Mouse (Mus musculus): ENCODE results near the gene Usp49. TPM values are rescaled to one million over a fixed set of nuclear protein-coding genes. Genes with fewer than 3 reads are reported as not detected.

Usp49 gene
- polyA plus RNA-seq, 1 experiment = 6.7 TPM

DNA sequence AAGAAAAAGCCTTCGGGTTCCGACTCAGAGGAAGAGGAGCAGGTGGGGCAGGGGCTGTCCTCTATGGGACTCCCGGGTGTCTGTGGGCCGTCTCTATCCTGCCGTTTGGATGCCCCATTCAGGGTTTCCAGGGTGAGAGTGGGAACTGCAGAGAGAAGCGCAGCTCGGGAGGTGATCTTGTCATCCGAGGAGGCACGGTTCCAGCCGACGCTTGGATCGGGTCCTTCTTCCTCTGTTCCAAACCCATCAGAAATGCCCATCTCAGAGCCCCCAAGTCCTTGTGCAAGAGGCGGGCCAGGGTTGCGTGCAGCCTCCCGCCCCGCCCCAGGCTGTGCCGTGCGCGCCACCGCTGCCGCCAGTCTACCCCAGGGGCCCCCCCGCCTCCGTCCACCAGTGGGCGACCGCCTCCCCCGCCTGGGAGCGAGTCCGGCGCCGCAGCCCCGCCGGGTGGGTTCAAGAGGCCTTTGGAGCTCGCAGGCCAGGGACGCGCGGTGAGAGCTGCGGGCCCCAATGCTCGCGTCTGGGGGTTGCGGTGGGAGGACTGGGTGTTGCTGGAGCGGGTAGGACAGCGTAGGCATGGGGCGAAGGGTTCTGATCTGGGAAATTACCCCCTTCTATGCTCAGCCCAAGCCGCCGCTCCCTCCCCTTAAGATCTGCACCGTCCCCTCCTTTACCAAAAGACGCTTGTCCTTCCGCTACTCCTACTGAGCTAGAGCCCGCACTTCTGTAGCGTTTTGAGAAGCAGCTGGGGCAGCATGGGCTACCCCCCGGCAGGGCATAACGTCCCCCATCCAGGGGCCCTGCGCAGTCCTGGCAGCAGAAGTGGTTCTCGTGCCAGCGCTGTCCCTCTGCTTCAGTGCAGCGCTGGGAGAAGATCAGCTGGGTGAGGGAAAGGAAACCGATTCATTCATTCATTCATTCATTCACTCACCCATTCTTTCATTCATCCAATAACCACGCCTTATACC lies 58.4 kb downstream of the Usp49 start, which contains the start of gene Frs3:
Gene Frs3 (plus strand): TSS at position 423 of the 968 bp plus-strand sequence.
- 0 out of 2 replicates have a peak, but pooled peaks have one; percentile 3 for TF ChIP-seq POLR2A (IDR thresholded peaks at IDR 0.05; ENCODE audit: borderline replicate concordance, extremely low read depth, low read depth, low read length)
- no peak for TF ChIP-seq CTCF (IDR thresholded peaks at IDR 0.05; ENCODE audit: insufficient read depth, low read length)
- H3K4me3 ChIP-seq (replicated peaks; ENCODE audit: extremely low read depth, low read depth, low read length) = peak within 1 kb of the TSS; percentile 83
- peak; percentile 58 for DNase-seq
- 2% methylated on average over 58 of the region's 58 CpGs for WGBS
- peaks cover 6% of the 10 kb centered on the region; the same call in 1 of the 2 replicates for H3K4me1 ChIP-seq (ENCODE audit: control insufficient read depth, insufficient read depth, low read length)

DNA sequence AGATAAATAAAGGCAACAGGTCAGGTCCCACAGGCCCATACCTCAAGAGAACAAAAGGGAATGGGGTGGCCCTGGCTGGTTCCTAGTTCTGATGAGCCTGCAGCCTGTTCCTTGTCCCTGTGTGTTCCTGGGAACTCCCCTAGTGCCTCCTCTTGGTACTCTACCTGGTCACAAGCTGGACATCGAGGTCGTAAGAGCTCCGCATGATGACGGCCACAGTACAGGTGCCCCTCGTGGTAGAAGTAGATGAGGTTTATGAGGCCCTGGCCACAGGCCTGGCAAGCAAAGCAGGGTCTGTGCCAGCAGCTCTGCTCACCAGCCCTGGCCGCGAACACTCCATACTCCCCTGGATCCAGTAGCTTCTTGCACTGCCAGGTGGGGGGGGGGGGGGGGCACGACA lies 59.4 kb downstream of the Usp49 start:
- no peak for DNase-seq
- Histone ChIP-seq H3K4me1 (ENCODE audit: control insufficient read depth, insufficient read depth, low read length) (peaks cover 6% of the 10 kb centered on the region; the same call in 1 of the 2 replicates), H3K4me3 (replicated peaks; ENCODE audit: extremely low read depth, low read depth, low read length) (no peak overlapping the region)
- no peak for TF ChIP-seq POLR2A (IDR thresholded peaks at IDR 0.05; ENCODE audit: borderline replicate concordance, extremely low read depth, low read depth, low read length)
- 89% methylated on average over 8 of the region's 8 CpGs for WGBS

DNA sequence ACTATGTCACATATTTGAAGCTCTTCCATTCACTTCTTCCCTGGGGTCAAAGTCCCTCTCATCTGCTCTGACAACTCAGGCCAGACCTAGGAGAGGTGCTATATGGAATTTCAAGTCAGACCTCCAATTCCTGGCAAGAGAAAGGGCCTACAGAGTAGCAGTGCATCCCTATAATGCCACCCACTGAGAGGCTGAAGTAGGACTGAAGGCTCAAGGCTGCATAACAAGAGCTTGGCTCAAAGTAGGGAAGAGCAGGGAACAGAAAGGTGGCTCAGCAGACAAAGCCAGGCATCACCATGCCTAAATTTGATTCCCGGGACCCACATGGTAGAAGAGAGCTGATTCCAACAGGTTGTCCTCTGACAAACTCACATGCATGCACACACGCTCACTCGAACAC lies 61.2 kb downstream of the Usp49 start:
- H3K4me3 ChIP-seq (replicated peaks; ENCODE audit: extremely low read depth, low read depth, low read length) = no peak overlapping the region
- TF ChIP-seq POLR2A (IDR thresholded peaks at IDR 0.05; ENCODE audit: borderline replicate concordance, extremely low read depth, low read depth, low read length) (no peak), CTCF (IDR thresholded peaks at IDR 0.05; ENCODE audit: insufficient read depth, low read length) (no peak)
- DNase-seq = no peak
- H3K4me1 ChIP-seq (ENCODE audit: control insufficient read depth, insufficient read depth, low read length) = peaks cover 6% of the 10 kb centered on the region; the same call in 1 of the 2 replicates
- WGBS = 96% methylated on average over 3 of the region's 3 CpGs

DNA sequence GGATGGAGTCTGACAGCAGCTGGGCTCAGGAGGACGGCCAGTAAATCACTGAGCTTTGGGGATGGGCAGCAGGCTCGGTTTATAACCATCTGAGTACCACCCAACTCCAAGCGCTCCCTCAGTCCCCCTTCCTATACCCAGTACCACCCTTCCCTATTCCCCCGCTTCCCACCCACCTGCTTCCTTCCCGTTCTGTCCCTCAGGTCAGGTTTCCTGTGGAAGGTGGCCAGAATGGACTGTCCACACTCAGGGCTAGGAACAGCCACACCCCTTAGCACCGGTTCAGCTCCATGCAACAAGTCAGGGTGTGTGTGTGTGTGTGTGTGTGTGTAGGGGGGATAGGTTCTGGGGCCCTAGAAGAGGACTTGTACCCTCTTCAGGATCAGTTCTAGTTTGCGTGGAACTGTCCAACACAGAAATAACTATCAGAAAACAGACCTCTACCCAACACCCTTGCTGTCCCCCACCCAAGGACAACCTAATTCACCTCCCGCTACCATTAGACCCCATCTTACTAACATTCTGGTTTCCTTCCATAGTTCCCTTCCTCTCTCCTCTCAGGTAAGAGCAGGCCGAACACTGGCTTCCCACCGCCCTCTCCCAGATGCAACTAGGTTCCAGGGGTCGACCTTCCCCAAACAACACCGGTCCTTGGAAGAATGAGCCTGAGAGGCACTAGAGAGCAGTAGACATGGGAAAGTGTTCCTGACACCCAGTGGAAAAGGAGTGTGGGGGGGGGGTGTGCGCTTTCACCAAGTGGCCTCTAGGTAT lies 63.4 kb downstream of the Usp49 start:
- TF ChIP-seq CTCF (IDR thresholded peaks at IDR 0.05; ENCODE audit: insufficient read depth, low read length) (no peak), POLR2A (IDR thresholded peaks at IDR 0.05; ENCODE audit: borderline replicate concordance, extremely low read depth, low read depth, low read length) (no peak)
- Histone ChIP-seq H3K4me3 (replicated peaks; ENCODE audit: extremely low read depth, low read depth, low read length) (peak overlapping the region; percentile 90), H3K4me1 (ENCODE audit: control insufficient read depth, insufficient read depth, low read length) (no peaks in the 10 kb centered on the region)
- WGBS = 41% methylated on average over 13 of the region's 13 CpGs
- no peak for DNase-seq

DNA sequence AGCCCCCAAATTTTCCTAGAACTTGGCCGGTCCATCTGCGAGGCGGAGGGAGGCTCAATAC lies 63.8 kb downstream of the Usp49 start, which contains the start of gene Gm21981:
Gene Gm21981 (minus strand): TSS at position 14 of the 61 bp plus-strand sequence.
- no peak for DNase-seq
- Histone ChIP-seq H3K4me3 (replicated peaks; ENCODE audit: extremely low read depth, low read depth, low read length) (peak within 1 kb of the TSS; percentile 90), H3K4me1 (ENCODE audit: control insufficient read depth, insufficient read depth, low read length) (no peaks in the 10 kb centered on the region)
- 0% methylated on average over 3 of the region's 3 CpGs for WGBS
- TF ChIP-seq POLR2A (IDR thresholded peaks at IDR 0.05; ENCODE audit: borderline replicate concordance, extremely low read depth, low read depth, low read length) (no peak), CTCF (IDR thresholded peaks at IDR 0.05; ENCODE audit: insufficient read depth, low read length) (no peak)

DNA sequence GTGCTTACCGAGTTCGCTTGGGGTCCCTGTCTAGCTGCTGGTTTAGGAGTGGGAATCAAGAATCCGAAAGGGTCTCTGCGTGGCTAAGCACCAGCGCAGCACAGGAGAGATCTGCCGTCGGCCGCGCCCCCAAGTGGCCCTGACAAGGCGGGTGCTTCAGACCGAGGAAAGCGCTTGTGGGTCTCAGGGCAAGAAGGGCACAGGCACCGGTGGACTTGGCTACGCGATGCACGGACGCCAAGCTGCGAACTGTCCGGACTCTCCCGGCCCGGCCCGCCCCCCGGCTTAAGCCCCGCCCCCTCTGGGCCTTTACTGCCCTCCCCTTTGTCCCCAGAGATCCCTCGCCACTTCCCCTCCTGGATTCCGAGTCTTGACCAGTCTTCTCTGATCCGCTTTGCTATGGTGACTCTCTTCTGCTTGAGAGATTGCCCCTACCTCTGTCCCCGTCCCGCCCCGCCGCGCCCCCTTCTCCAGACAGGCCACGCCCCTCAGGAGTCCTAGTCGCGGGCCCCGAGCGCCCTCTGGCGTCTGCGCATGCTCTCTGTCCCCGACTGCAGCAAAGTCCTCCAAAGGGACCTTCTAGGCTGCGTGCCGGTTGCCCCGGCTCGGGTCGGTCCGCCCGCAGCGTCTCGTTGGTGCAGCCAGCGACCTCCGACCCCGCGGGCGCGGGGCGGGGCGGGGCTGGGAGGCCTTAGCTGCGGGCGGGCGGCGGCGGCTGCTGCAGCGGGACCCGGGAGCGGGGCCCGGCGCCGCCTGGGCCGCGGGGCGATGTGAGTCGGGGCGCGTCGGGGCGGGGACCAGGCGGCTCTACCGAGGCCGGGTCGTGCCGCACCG lies 64.2 kb downstream of the Usp49 start, which contains the start of gene Prickle4:
Gene Prickle4 (minus strand): TSS at position 234 of the 834 bp plus-strand sequence.
- peak; percentile 96 for DNase-seq
- Histone ChIP-seq H3K4me1 (ENCODE audit: control insufficient read depth, insufficient read depth, low read length) (no peaks in the 10 kb centered on the region), H3K4me3 (replicated peaks; ENCODE audit: extremely low read depth, low read depth, low read length) (peak within 1 kb of the TSS; percentile 90)
- TF ChIP-seq POLR2A (IDR thresholded peaks at IDR 0.05; ENCODE audit: borderline replicate concordance, extremely low read depth, low read depth, low read length) = peak; percentile 49; the same call in 1 of the 2 replicates
- peak; percentile 42; the same call in 1 of the 2 replicates for TF ChIP-seq CTCF (IDR thresholded peaks at IDR 0.05; ENCODE audit: insufficient read depth, low read length)
- under 1% methylated on average over 82 of the region's 82 CpGs for WGBS

DNA sequence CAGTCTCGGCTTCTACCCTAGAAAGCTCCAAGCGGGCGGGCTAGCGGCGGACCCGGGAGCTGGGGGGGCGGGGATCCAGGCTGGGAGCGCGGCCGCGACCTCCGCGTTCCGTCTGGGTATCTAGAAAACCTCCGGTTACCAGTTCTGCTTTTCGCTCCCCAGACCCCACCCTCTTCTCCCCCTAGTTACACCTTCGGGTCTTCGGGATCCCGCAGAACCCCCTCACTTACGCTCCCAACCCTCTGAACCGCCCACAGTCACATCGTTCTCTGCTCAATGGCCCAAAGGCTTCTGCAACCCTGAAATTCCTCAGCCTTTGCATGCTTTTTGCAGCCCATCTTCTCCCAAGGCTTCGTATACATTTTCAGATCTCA lies 64.8 kb downstream of the Usp49 start:
- TF ChIP-seq CTCF (IDR thresholded peaks at IDR 0.05; ENCODE audit: insufficient read depth, low read length) (no peak), POLR2A (IDR thresholded peaks at IDR 0.05; ENCODE audit: borderline replicate concordance, extremely low read depth, low read depth, low read length) (no peak)
- WGBS = 2% methylated on average over 15 of the region's 23 CpGs
- Histone ChIP-seq H3K4me3 (replicated peaks; ENCODE audit: extremely low read depth, low read depth, low read length) (peak overlapping the region; percentile 62), H3K4me1 (ENCODE audit: control insufficient read depth, insufficient read depth, low read length) (no peaks in the 10 kb centered on the region)
- DNase-seq = no peak

DNA sequence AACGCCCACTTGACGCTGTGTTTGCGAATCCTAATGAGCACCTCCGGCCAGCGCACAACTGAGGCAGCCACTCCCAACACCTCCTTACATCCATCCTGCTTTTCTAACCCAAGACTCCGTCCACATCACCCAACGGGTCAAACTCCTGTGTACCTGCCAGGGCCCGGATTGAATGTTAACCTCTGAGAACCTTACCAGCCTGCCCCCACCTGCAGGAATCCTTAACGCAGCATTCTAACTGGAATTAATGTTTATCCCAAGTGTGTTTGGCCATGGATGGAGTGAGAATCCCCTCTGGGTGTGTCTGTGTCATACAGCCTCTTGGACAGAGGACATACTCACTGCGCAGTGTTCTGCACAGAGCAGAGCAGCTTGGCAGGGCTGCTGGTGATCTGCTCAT lies 67.7 kb downstream of the Usp49 start:
- 90% methylated on average over 10 of the region's 10 CpGs for WGBS
- H3K4me3 ChIP-seq (replicated peaks; ENCODE audit: extremely low read depth, low read depth, low read length) = no peak overlapping the region
- no peak for TF ChIP-seq POLR2A (IDR thresholded peaks at IDR 0.05; ENCODE audit: borderline replicate concordance, extremely low read depth, low read depth, low read length)
- TF ChIP-seq CTCF (IDR thresholded peaks at IDR 0.05; ENCODE audit: insufficient read depth, low read length) = no peak
- no peak for DNase-seq
- no peaks in the 10 kb centered on the region for H3K4me1 ChIP-seq (ENCODE audit: control insufficient read depth, insufficient read depth, low read length)

DNA sequence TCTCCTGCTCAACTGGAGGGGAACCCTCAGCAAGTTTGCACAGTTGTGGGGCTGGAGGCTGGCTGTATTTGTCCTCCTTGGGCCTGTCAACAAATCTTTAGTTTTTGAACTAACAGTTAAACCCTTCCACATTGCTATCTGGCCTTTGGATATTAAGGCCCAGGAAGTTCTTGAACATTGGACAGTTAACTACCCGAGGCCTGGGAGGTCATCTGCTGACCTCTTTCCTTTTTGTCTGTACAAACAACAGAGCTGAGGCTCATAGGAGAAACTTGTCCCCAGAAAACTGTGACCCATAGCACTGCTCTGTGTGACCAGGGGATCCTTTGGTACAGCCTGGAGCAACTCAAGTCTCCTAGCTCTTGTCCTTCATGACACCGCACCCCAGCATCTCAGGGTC lies 68.6 kb downstream of the Usp49 start:
- 74% methylated on average over 2 of the region's 2 CpGs for WGBS
- no peak overlapping the region for H3K4me3 ChIP-seq (replicated peaks; ENCODE audit: extremely low read depth, low read depth, low read length)
- TF ChIP-seq POLR2A (IDR thresholded peaks at IDR 0.05; ENCODE audit: borderline replicate concordance, extremely low read depth, low read depth, low read length) (no peak), CTCF (IDR thresholded peaks at IDR 0.05; ENCODE audit: insufficient read depth, low read length) (no peak)
- no peak for DNase-seq
- H3K4me1 ChIP-seq (ENCODE audit: control insufficient read depth, insufficient read depth, low read length) = no peaks in the 10 kb centered on the region
